Mouse (Mus musculus) cerebellum, adult 9-10 months (tissue): ENCODE results near the gene Slc38a7.
"Not testable (repeated sequence)": the region's sequence is repeated elsewhere in the genome, so short reads cannot be mapped to it uniquely, and the experiment has no call there.

Source experiments
- DNase-seq: peaks from one replicate; pipeline ENCODE4 v3.0.0; 2022

The Slc38a7 gene

GRCm38 (mm10) chr8:95848734-95849464 is 4.4 kb downstream of the Slc38a7 start:
- DNase-seq = no peak

GRCm38 (mm10) chr8:95848061-95848551 is 5.2 kb downstream of the Slc38a7 start:
- DNase-seq = no peak

- no peak for DNase-seq
Observed at GRCm38 (mm10) chr8:95845026-95845425, 8.3 kb downstream of the Slc38a7 start.

- no peak for DNase-seq
Observed at GRCm38 (mm10) chr8:95843968-95844367, 9.4 kb downstream of the Slc38a7 start.

- no peak for DNase-seq
Observed at GRCm38 (mm10) chr8:95841436-95841835, 11.9 kb downstream of the Slc38a7 start.

- no peak for DNase-seq
Observed at GRCm38 (mm10) chr8:95839289-95839688, 14.1 kb downstream of the Slc38a7 start.

GRCm38 (mm10) chr8:95837266-95837665 is 16.1 kb downstream of the Slc38a7 start:
- no peak for DNase-seq

GRCm38 (mm10) chr8:95835891-95836290 is 17.4 kb downstream of the Slc38a7 start:
- DNase-seq = no peak

- DNase-seq = no peak
Observed at GRCm38 (mm10) chr8:95833435-95833984, 19.8 kb downstream of the Slc38a7 start.

GRCm38 (mm10) chr8:95832603-95833434 is 20.5 kb downstream of the Slc38a7 start:
- DNase-seq = peak; percentile 86

GRCm38 (mm10) chr8:95830144-95830543 is 23.2 kb downstream of the Slc38a7 start:
- no peak for DNase-seq

- not testable (repeated sequence) for DNase-seq
Observed at GRCm38 (mm10) chr8:95825162-95825561, 28.2 kb downstream of the Slc38a7 start, which contains the start of gene Sap18b. Gene Sap18b (plus strand): TSS chr8:95825346.

GRCm38 (mm10) chr8:95822699-95823098 is 30.6 kb downstream of the Slc38a7 start:
- DNase-seq = no peak

GRCm38 (mm10) chr8:95822096-95822495 is 31.2 kb downstream of the Slc38a7 start:
- DNase-seq = no peak

GRCm38 (mm10) chr8:95821266-95821665 is 32.1 kb downstream of the Slc38a7 start:
- DNase-seq = no peak

- DNase-seq = no peak
Observed at GRCm38 (mm10) chr8:95818211-95818610, 35.1 kb downstream of the Slc38a7 start.

- no peak for DNase-seq
Observed at GRCm38 (mm10) chr8:95817597-95817996, 35.7 kb downstream of the Slc38a7 start.

GRCm38 (mm10) chr8:95816044-95816708 is 37.2 kb downstream of the Slc38a7 start:
- no peak for DNase-seq

- DNase-seq = no peak
Observed at GRCm38 (mm10) chr8:95810184-95810591, 43.2 kb downstream of the Slc38a7 start.

GRCm38 (mm10) chr8:95809116-95809515 is 44.2 kb downstream of the Slc38a7 start:
- no peak for DNase-seq

GRCm38 (mm10) chr8:95808631-95809030 is 44.7 kb downstream of the Slc38a7 start:
- no peak for DNase-seq

- peak; percentile 94 for DNase-seq
Observed at GRCm38 (mm10) chr8:95807861-95808260, 45.5 kb downstream of the Slc38a7 start.

GRCm38 (mm10) chr8:95807331-95807843 is 46.0 kb downstream of the Slc38a7 start, which contains the start of gene Cnot1:
Gene Cnot1 (minus strand): TSS chr8:95807464.
- DNase-seq = peak; percentile 98
